Mouse (Mus musculus): ENCODE measurements around the gene Rexo1. TPM values are rescaled to one million over a fixed set of nuclear protein-coding genes. Genes with fewer than 3 reads are reported as not detected.

Gene Rexo1
- polyA plus RNA-seq (2015; fragmentation: Nextera tagmentation; extraction: Ambion mirVana), result 11.2 and 20.1 TPM in 2 replicates

GRCm38 (mm10) chr10:80561116-80561944 lies at the start of gene Rexo1:
Rexo1 (minus strand) TSS chr10:80561560.

GRCm38 (mm10) chr10:80605721-80606120 lies 44.4 kb upstream of the Rexo1 start, which contains the start of gene Gm49322:
Gm49322 (plus strand) TSS chr10:80606021.

GRCm38 (mm10) chr10:80602698-80603325 lies 41.5 kb upstream of the Rexo1 start, which contains the start of the genes Scamp4 and Adat3:
Scamp4 (plus strand) TSS chr10:80602872.
Adat3 (plus strand) TSS chr10:80602880.

GRCm38 (mm10) chr10:80589879-80590854 lies 28.8 kb upstream of the Rexo1 start, which contains the start of gene Abhd17a:
Abhd17a (minus strand) TSS chr10:80590341.

GRCm38 (mm10) chr10:80577195-80578130 lies 16.1 kb upstream of the Rexo1 start, which contains the start of gene Klf16:
Klf16 (minus strand) TSS chr10:80577321.

GRCm38 (mm10) chr10:80538710-80539394 lies 22.5 kb downstream of the Rexo1 start, which contains the start of gene Atp8b3:
Atp8b3 (minus strand) TSS chr10:80539124.

GRCm38 (mm10) chr10:80494732-80495131 lies 66.6 kb downstream of the Rexo1 start, which contains the start of gene Onecut3:
Onecut3 (plus strand) TSS chr10:80494835.

Small RNAs within 50 kb of the gene (microRNA-seq; reads per million reads assigned to microRNA genes)
- gene Mir6912 (ENCODE audit: borderline replicate concordance, insufficient number of aligned reads), result not detected

Other genes with a start within 250 kb of the Rexo1 start
- 57.7 and 64.6 TPM in 2 replicates for gene 2310011J03Rik, start 241.0 kb downstream of the Rexo1 start, polyA plus RNA-seq (2015; fragmentation: Nextera tagmentation; extraction: Ambion mirVana)
- gene Pcsk4, start 232.1 kb downstream of the Rexo1 start, polyA plus RNA-seq (2015; fragmentation: Nextera tagmentation; extraction: Ambion mirVana), result 3.2 and 3.3 TPM in 2 replicates
- 5.7 and 5.9 TPM in 2 replicates for gene Reep6, start 231.6 kb downstream of the Rexo1 start, polyA plus RNA-seq (2015; fragmentation: Nextera tagmentation; extraction: Ambion mirVana)
- gene Adamtsl5, start 213.1 kb downstream of the Rexo1 start, polyA plus RNA-seq (2015; fragmentation: Nextera tagmentation; extraction: Ambion mirVana), result 24.9 and 42.4 TPM in 2 replicates
- gene Plk5, start 205.1 kb downstream of the Rexo1 start, polyA plus RNA-seq (2015; fragmentation: Nextera tagmentation; extraction: Ambion mirVana), result 0.26 TPM in 1 of 2 replicates, not detected in the other
- gene Mex3d, start 173.9 kb downstream of the Rexo1 start, polyA plus RNA-seq (2015; fragmentation: Nextera tagmentation; extraction: Ambion mirVana), result 6.5 and 7.7 TPM in 2 replicates
- gene Mbd3, start 162.0 kb downstream of the Rexo1 start, polyA plus RNA-seq (2015; fragmentation: Nextera tagmentation; extraction: Ambion mirVana), result 90.1 and 97.9 TPM in 2 replicates
- gene Uqcr11, start 154.7 kb downstream of the Rexo1 start, polyA plus RNA-seq (2015; fragmentation: Nextera tagmentation; extraction: Ambion mirVana), result 1,129 and 1,245 TPM in 2 replicates
- gene Tcf3, start 127.9 kb downstream of the Rexo1 start, polyA plus RNA-seq (2015; fragmentation: Nextera tagmentation; extraction: Ambion mirVana), result 49.3 and 57.5 TPM in 2 replicates
- not detected in 2 replicates for gene Onecut3, start 66.7 kb downstream of the Rexo1 start, polyA plus RNA-seq (2015; fragmentation: Nextera tagmentation; extraction: Ambion mirVana)
- gene Atp8b3, start 22.4 kb downstream of the Rexo1 start, polyA plus RNA-seq (2015; fragmentation: Nextera tagmentation; extraction: Ambion mirVana), result 0.61 and 0.94 TPM in 2 replicates
- 7.9 and 8.0 TPM in 2 replicates for gene Klf16, start 15.8 kb upstream of the Rexo1 start, polyA plus RNA-seq (2015; fragmentation: Nextera tagmentation; extraction: Ambion mirVana)
- gene Abhd17a, start 28.8 kb upstream of the Rexo1 start, polyA plus RNA-seq (2015; fragmentation: Nextera tagmentation; extraction: Ambion mirVana), result 102 and 134 TPM in 2 replicates
- gene Scamp4, start 41.3 kb upstream of the Rexo1 start, polyA plus RNA-seq (2015; fragmentation: Nextera tagmentation; extraction: Ambion mirVana), result 54.3 and 79.2 TPM in 2 replicates
- 1.7 and 4.1 TPM in 2 replicates for gene Adat3, start 41.3 kb upstream of the Rexo1 start, polyA plus RNA-seq (2015; fragmentation: Nextera tagmentation; extraction: Ambion mirVana)
- gene Gm49322, start 44.5 kb upstream of the Rexo1 start, polyA plus RNA-seq (2015; fragmentation: Nextera tagmentation; extraction: Ambion mirVana), result 0.65 and 0.98 TPM in 2 replicates
- gene Csnk1g2, start 61.3 kb upstream of the Rexo1 start, polyA plus RNA-seq (2015; fragmentation: Nextera tagmentation; extraction: Ambion mirVana), result 102 and 121 TPM in 2 replicates
- 50.2 and 59.5 TPM in 2 replicates for gene Btbd2, start 95.5 kb upstream of the Rexo1 start, polyA plus RNA-seq (2015; fragmentation: Nextera tagmentation; extraction: Ambion mirVana)
- 42.1 and 50.3 TPM in 2 replicates for gene Mknk2, start 116.6 kb upstream of the Rexo1 start, polyA plus RNA-seq (2015; fragmentation: Nextera tagmentation; extraction: Ambion mirVana)
- 18.3 and 26.4 TPM in 2 replicates for gene Mob3a, start 140.4 kb upstream of the Rexo1 start, polyA plus RNA-seq (2015; fragmentation: Nextera tagmentation; extraction: Ambion mirVana)
- gene Izumo4, start 140.6 kb upstream of the Rexo1 start, polyA plus RNA-seq (2015; fragmentation: Nextera tagmentation; extraction: Ambion mirVana), result 20.7 and 36.4 TPM in 2 replicates
- 42.5 and 53.7 TPM in 2 replicates for gene Ap3d1, start 180.7 kb upstream of the Rexo1 start, polyA plus RNA-seq (2015; fragmentation: Nextera tagmentation; extraction: Ambion mirVana)
- gene Dot1l, start 193.6 kb upstream of the Rexo1 start, polyA plus RNA-seq (2015; fragmentation: Nextera tagmentation; extraction: Ambion mirVana), result 6.1 and 11.7 TPM in 2 replicates
- 40.1 and 44.3 TPM in 2 replicates for gene Sf3a2, start 236.6 kb upstream of the Rexo1 start, polyA plus RNA-seq (2015; fragmentation: Nextera tagmentation; extraction: Ambion mirVana)
- gene Plekhj1, start 237.1 kb upstream of the Rexo1 start, polyA plus RNA-seq (2015; fragmentation: Nextera tagmentation; extraction: Ambion mirVana), result 108 and 114 TPM in 2 replicates
- gene Amh, start 243.7 kb upstream of the Rexo1 start, polyA plus RNA-seq (2015; fragmentation: Nextera tagmentation; extraction: Ambion mirVana), result 0.10 and 0.13 TPM in 2 replicates